Mouse (Mus musculus): Measurements from ENCODE around the gene Rln3. TPM values are rescaled to one million over a fixed set of nuclear protein-coding genes. Genes with fewer than 3 reads are reported as not detected.

The Rln3 gene
- total RNA-seq (2021) = not detected

- no peak for DNase-seq
Measured at GRCm38 (mm10) chr8:84044900-84045299, at the start of gene Rln3. Rln3 (minus strand) TSS chr8:84045000.

DNA sequence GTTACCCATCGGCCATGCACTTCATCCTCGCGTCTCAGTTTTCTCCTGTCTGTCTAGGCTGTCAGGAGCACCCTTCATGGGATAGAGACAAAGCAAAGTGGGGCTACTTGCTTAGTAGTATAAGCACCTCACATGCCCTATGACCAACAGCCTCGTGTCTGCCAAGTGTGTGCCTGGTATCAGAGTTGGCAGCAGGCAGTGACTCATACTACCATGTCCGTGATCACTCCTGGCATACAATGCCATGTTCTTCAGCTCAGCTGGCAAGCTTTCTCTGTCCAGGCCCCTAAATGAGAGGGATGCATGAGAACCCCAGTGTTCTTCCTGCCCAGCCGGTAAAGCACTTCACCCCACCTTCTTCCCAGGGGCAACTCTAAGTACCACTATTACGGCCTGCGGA, 45.8 kb upstream of the Rln3 start:
- DNase-seq = no peak

DNA sequence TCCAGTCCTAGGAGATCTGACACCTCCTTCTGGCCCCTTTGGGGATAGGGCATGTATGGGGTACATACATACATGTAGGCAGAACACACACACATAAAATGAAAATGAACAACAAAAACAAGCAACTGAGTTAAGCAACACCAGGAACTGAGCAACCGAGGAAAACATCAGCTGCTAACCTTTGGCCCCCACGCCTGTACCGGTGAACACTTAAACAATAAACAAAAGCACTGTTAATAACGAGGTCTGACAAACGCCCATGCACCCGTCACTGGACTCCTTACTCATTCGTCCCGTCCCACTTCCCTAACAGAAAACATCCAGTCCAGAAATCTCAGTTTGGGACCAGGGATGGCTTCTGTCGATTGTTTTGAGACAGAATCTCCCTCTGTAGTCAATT, 44.5 kb upstream of the Rln3 start:
- DNase-seq = no peak

- no peak for DNase-seq
Measured at GRCm38 (mm10) chr8:84087821-84088220, 43.0 kb upstream of the Rln3 start.

DNA sequence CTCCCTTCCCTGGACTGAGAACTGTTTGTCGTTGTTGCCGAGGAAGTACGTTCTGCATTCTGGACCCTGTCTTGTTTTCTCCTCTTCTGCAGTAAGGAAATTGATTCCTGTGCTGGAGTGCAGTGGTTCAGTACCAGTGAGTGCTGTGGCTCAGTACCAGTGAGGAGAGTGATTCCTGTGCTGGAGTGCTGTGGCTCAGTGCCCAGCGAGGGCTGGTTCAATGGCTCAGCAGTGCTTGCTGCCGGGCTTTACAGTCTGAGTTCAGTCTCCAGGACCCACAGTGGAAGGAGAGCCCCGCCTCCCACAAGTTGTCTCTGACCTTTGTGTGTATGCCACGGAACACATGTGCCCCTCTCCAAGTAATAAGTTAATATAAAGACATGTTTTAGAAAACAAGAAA, 42.4 kb upstream of the Rln3 start:
- DNase-seq = no peak

GRCm38 (mm10) chr8:84084341-84085115, 39.7 kb upstream of the Rln3 start:
- no peak for DNase-seq

DNA sequence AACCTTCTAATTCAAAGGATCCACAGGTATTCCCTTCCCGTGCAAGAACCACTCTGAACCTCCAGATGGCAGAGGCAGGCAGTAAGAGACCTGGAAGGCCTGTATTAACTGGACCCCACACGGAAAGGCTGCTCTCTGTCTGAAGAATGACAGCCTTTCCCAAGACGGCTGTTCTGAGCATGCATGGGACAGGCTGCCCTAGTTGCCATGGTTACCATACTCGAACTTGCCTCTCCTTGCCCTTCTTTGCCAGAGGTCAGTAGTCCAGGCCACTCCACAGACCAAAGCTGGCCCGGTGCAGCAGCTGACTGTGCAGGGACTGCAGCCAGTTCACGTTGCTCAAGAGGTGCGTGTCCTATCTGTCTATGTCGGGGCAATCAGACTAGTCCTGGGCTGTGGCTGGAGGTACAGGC, 39.0 kb upstream of the Rln3 start:
- DNase-seq = no peak

DNA sequence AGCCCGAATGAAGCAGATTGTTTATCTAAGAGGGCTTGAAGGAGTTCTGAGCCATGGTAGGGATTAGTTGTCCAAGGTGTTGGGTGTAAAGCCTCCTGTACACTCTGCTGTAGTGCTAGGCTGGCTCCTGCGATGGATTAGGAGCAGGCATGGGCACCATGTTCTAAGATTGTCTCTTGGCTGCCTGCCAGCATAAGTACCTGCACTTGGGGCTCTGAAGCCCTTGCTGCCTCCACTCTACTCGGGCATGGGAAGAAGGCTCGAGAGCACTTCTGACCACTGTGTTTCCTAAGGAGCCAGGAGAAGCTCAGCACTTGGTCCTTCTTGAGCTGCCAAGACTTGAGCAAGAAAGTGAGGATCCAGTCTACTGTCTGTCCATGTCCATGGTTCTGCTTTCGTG, 34.4 kb upstream of the Rln3 start:
- DNase-seq = no peak

- no peak for DNase-seq
Measured at GRCm38 (mm10) chr8:84076849-84077248, 32.0 kb upstream of the Rln3 start.

GRCm38 (mm10) chr8:84076412-84076811, 31.6 kb upstream of the Rln3 start:
- DNase-seq = no peak

- no peak for DNase-seq
Measured at GRCm38 (mm10) chr8:84073230-84073976, 28.6 kb upstream of the Rln3 start.

DNA sequence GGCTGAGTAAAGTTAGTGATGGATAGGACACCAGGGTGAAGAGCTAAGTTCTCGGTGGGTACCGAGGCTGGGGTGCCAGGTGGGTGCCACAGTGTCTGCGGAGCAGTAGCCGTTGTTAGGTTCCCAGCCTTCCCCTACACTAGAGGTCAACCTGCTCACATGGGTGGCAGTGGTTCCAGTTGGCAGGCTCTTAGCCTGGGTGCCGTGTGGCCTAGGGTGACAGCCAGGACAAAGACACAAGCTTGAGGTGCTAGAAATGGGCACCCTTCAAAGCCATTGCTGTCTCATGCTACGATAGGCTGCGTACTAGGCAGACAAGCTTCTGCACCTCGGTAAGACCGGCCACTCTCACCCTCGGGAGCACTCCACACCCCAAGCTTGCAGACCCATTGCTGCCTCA, 27.5 kb upstream of the Rln3 start:
- DNase-seq = no peak

- DNase-seq = no peak
Measured at GRCm38 (mm10) chr8:84071921-84072320, 27.1 kb upstream of the Rln3 start.

DNA sequence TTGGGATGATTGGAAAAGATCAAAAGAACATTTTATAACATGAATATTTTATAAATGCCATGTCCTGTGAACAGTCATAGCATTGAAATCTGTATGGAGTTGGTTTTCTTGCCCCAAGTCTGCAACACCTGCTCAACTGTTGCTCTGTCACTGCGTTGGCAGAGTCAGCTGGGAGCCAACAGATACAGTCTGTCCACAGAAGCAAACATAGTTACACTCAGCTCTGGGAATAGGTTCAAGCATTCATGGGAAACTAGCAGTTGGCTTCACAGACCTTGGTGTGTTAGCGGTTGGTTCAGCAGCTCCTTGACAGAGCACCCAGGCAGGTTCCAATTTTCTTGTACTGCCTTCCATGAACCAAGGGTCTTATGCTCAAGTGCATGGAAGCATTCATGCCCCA, 25.9 kb upstream of the Rln3 start:
- no peak for DNase-seq

DNA sequence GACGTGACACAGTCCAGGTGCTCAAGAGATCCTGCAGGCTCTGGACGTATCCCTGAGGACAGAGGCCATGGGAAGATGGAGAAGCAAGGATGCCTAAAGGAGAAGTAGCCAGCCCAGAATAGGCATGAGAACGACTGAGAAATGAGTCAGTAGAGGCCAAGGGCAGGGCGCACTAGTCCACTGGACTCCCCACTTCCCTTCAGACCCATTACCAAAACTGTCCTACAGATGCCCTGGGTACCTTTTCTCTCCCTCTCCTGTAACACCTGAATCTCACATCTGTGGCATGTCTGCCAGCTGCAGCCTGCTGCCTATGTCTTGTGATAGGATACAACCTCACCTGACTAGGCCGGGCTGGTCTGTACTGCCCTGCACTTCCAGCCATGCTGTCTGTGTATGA, 25.4 kb upstream of the Rln3 start:
- DNase-seq = no peak

GRCm38 (mm10) chr8:84069750-84070149, 24.9 kb upstream of the Rln3 start:
- no peak for DNase-seq

DNA sequence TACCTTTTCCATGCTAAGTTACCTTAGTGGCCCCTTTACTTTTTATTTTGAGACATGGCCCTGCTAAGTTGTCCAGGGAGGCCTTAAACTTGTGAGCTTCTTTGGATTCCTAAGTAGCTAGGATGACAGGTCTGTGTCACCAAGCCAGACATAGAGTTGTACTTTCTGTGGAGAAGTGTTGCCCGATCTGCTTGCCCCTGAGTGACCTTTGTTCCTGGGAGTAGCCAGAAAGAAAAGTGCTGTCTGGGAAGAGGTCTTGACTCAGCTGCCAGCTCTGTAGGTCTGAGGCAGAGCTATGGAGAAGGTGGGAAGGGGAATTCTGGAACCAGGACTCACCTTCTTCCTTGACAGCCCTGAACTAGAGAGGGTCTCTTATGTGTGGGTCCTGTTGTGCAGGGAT, 24.4 kb upstream of the Rln3 start:
- no peak for DNase-seq

DNA sequence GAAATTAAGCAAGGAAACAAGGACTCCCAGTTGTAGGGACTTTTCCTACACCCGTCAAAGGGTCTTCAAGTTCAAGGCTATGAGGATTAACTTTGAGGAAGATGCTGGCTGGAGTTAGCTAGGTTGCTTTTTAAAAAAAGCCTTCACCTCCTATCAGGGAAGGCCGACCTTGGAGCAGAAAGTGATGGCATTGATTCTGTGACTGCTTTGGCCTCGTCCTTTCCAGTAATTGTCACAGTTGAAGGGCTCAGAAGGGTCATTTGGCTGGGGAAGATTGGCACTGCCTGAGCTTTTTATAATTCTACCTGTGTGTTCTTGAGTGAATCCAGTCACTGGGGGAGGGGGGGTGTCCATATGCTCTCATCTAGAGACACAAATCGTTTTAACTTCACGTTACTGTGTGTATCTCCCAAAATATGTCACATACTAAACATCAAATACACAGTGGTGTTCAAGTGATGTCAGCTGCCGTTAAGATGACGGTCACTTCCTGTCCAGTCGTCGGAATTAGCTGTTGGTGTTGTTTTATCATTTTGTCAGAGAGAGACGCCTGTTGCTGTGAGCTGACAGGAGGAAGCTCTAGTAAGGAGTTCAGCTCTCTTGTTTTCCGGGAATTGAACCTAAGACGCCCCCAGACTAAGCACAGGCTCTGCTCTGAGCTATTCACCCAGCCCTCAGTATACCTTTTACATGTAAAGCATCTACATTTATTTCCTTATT, 23.7 kb upstream of the Rln3 start:
- DNase-seq = no peak

DNA sequence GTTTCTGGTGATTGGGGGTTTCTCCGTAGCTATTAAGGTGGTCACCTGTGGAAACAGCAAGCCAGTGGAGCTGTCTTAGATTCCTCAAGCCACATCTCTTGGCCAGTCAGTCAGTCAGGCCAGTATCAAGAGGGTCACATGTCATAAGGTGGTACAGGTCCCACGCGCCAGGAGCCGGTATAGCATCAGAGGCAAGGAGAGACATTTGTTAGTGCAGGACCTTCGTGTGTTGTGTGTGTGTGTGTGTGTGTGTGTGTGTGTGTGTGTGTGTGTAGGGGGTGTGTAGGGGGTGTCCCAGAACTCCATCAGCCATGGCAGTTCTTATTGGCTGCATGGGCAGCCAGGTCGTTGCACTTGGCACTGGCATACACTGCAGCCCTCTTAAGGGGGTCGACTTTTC, 23.1 kb upstream of the Rln3 start:
- no peak for DNase-seq

DNA sequence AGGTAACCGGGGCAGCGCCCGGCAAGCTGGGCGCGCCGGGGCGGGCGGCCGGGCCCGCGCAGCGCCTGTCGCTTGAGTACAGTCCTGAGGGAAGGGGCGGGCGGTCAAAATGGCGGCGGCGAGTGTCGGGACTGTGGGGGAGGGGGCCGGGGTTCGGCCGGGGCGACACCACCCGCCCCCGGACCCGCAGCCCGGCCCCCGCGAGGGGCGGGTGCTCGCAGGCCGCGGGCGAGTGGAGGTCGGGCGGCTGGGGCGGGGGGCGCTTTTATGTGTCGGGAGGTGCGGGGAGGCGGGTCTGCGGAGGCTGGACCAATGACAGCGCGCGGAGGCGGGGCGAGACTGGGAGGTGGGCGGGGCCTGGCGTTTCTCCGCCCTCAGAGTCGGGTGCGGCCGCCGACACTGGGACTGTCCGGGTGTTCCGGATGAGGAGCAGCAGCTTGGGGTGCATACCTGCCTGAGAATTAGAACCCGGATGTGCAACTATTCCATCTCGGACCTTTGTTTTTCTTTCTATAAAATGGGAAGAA, 22.3 kb upstream of the Rln3 start:
- DNase-seq = peak; percentile 98

- DNase-seq = peak; percentile 99
Measured at GRCm38 (mm10) chr8:84066291-84066930, 21.6 kb upstream of the Rln3 start, which contains the start of gene Rfx1. Rfx1 (plus strand) TSS chr8:84066834.

- no peak for DNase-seq
Measured at GRCm38 (mm10) chr8:84065457-84066072, 20.8 kb upstream of the Rln3 start.
